Mouse (Mus musculus): Measurements from ENCODE around the gene Myo3b.

Gene Myo3b

DNA sequence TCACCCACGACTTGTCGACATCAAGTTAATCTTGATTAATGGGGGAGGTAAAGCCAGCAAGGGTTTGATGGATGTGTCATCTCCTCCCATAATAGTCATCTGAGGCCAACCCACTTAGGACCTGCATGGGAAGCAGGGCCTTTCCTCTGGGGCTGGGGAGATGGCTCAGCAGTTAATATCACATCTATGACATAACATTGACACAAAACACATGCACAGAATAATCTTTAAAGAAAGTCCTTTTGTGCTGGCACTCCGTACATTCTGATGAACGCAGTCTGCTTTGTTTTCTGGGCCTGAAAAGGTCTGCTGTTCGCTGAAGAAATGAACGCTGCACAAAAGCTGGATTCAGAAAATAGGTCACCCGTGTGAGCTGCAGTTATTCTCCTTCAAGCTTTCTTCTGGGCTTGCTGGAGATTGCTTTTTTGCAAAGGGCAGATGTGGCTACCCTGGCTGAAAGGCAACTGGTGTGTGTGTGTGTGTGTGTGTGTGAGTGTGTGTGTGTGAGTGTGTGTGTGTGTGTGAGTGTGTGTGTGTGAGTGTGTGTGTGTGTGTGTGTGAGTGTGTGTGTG lies 26.9 kb downstream of the Myo3b start:
- DNase-seq (ENCODE audit: low spot score in 2 of 2), result no peak

DNA sequence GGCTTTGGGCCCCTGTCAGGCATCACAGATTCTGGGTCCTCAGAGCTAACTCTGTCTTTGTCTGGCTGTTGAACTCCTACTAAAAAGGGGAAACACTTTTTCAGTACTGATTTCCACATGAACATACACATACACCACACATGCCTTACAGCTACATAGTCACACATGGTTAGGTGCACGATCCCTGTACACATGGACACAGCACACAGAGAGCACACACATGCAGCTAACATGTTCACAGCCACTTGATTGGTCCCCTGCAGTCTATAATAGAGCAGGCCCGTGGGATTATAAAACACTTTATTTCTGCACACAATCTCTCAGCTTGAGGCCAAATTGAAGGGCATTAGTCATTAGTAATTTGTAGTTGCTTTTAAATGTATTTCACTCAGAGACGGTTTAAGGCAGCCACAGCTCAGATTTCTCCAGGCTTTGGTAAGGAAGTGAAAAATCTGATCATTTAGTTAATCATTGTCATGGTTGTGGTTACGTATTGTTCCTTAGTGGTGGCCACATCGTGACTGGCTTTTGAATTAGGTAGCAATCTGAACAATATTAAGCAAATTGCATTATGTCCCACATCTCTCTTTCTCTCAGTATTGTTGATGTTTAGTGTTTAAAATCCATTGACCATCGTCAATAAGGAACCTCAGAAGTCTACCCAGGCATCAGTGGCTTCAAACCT lies 27.6 kb downstream of the Myo3b start:
- no peak for DNase-seq (ENCODE audit: low spot score in 2 of 2)

DNA sequence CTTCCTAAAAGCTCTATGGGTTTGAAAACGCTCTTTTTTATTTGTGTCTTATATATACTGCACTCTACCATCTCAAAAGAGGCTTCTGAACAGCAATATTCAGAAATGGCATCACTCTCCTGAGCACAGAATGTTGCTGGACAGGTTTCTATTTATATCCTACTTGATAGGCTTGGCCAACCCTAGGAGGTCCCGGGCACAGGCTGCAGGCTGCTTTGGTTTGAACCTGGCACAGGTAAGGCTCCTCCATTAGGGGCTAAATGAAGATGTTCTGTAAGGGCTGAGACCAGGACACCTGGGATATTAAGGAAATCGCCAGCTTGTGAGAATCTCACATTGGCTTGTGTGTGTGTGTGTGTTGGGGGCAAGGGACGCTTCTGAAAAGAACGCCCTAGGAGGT lies 30.9 kb downstream of the Myo3b start:
- DNase-seq (ENCODE audit: low spot score in 2 of 2), result no peak

DNA sequence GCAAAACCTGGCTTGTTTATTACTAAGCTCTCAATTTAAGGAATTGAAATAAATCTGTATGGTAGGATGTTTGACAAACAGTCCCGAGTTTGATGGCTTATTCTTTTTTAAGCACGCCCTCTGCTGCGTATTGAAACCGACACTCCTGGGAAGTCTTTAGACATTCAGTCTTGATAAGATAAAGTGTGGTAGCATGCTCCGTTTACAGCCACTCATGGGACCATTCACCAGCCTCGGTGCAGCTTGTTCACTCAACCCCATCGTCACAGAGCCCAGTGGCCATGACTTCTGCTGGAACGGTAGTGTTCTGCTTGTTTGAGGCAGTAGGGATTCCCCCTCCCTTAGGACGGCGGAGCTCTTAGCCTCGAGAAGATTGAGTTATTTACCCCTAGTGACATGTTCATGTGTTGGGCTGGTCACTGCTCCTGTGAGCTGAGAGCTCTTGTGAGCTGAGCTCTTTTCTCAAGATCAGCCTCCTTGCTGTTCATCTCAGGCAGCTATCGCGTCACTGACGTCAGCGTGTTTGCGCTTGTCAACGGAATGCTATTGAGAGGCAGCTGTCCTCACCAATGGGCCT lies 44.6 kb downstream of the Myo3b start:
- no peak for DNase-seq (ENCODE audit: low spot score in 2 of 2)

DNA sequence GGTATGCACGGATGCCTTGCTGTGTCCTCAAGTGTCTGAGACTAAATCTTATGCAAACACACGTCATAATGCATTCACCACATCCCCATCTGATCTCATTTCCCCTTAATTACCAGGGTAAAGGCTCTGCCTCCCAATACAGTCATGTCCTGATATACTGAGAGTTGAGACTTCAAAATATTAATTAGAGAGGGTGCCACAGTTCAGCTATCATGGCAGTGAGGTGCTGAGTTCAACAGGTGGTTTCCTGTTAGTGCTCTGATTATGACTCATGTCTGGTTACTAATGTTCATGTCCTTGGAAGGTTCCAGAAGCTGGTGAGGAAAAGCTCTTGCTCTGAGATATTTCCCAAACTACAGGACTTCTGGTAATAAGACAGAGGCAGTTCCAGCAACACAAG lies 52.3 kb downstream of the Myo3b start:
- no peak for DNase-seq (ENCODE audit: low spot score in 2 of 2)

DNA sequence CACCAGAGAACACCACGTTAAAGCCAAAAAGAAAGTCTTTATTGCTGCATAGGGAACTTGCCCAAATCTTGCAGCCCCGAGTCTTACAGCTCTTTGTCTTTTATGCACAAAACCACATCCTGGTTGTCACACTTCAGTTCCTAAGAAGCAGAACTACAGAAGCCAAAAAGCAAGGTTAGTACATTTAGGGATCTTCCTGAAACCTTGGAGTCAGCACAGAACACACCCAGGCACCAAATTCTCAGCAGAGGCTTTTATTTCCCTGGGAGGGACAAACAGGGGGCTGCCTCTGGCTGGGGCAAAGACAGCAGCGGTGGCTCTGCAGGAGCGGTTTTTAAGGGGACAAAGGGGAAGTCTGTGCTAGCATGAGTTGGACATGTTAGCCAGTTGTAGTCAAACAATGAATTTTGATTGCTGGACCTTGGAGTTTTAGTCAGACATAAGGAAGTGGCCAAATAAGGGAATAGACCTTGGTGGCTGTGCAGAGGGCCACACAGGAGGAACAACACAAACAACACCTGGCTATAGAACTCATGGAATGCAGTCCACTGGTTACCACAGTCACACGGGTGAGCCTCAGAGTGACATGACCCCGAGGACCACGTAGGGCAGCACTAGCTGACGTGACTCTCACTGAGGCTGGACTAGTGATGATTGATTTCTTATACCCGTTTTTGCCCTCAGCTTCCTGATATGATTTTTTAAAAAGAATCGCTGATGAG lies 53.0 kb downstream of the Myo3b start:
- DNase-seq (ENCODE audit: low spot score in 2 of 2), result no peak

DNA sequence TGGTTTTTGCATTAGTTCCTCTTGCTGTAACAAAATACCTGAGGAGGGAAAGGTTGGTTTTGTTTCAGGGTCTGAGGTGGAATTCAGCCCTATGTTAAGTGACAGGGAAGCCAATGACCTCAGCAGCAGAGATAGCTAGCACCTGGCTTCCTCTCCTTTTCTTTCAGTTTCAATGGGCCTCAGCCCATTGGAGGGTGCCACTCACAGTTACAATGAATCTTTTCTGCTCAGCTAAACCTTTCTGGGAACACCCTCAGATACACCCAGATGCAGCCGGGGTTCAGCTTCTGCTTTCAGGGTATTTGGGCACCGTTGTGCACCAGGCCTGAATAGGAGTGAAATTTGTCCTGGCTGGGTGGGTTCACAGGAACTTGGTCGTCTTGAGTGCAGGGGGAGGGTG lies 53.7 kb downstream of the Myo3b start:
- no peak for DNase-seq (ENCODE audit: low spot score in 2 of 2)

DNA sequence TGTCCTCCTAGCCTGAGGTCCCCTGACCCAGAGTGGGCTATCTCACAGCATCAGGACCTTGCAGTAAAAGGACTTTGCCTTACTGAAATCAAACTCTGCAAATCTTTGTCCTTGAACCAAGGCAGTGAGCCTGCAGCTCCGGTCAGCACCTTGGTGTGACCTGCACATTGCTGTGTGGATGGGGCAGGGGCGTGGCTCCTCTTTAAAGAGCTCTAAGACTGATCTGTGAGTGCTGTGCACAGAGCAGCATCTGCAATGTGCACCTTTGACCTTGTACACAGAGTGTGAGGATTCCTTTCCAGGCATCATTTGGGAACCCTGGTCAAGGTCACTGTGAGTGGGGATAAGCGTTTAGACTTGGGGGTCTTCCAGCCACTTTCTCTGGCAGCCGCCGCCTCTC lies 55.5 kb downstream of the Myo3b start:
- DNase-seq (ENCODE audit: low spot score in 2 of 2), result no peak

DNA sequence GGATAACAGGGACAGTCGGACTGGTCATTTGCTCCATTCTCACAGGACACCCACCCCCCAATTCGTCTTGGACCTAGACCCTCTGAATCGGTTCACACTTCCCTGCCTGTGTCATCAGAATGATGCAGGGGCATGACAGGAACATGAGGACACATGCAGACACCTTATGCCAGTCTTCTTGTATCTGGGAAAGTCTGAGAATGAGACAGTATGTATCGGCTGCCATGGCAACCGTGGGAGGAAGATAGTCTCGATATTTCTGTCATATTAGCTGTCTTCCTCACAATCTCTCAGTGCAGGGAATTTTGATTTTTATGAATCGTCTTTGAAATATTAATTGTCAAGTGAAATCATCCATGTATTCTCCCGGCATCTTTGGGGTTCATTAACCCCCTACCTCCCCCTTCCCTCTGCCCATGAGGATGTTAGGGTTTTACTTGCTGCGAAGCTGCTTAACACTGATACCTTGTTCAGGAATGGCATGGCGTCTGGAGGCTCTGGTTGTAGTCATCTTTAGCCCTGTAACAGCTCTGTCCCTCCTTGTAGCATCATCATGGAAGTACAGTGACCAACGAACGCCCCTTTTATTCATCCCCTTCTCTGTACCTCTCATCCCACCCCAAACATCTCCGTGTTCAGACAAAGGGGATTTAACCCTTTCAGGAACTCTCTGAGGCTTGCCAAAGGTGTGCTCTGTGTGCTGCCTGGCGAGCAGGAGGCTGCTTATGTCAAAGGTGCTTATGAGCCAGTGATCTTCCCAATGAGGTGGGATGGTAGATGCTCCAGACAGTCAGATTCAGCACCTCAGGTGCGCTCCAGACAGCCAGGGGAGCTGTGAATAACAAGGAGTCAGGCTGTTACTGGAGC lies 58.5 kb downstream of the Myo3b start:
- DNase-seq (ENCODE audit: low spot score in 2 of 2), result peak; percentile 45 to 61

DNA sequence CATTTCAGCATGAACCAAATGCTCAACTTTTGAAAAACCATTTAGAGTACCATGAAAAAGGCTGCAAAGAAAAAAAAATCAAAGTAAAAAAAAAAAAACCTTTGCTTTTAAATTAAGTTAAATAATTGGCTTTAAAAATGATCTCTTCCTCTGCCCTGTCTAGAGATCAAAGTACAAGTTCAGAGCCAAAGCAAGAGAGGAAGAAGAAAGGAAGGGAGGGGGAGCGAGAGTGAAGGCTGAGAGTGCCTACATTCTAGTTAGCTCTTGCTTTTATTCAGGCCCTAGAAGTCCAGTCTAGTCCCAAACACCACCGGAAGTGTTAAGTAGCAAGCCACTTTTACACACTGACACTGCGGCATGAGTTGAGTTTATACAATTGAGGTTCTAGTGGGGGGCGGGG lies 60.5 kb downstream of the Myo3b start:
- DNase-seq (ENCODE audit: low spot score in 2 of 2), result no peak

DNA sequence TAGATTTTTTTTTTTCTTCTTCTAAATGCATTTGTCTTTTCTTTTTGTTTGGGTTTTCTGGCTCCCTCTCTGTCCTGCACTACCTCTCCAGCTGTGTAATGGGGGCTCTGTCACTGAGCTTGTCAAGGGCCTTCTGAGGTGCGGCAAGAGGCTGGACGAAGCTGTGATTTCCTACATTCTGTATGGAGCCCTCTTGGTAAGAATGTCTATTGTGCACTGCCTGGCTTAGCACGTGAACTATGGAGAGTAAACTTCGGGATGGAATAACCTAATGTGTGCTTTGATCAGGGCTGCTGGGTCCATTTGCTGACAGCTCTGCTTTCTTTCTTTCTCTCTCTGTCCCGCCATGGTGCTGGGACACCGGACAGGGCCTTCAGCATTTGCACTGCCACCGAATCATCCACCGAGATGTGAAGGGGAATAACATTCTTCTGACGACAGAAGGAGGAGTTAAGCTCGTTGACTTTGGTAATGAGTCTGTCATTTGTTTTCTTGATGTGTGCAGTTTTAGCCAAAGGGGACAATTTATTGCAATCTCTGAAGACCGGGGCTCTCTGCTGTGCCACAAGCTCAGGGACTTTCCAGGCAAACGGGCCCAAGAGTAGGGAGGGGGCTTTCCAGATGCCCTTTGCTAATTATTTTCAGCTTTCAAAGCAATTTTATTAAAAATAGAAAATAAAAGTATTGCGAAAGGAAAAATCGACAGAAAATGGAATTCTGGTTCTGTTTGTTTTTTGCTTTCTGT lies 66.5 kb downstream of the Myo3b start:
- no peak for DNase-seq (ENCODE audit: low spot score in 2 of 2)

DNA sequence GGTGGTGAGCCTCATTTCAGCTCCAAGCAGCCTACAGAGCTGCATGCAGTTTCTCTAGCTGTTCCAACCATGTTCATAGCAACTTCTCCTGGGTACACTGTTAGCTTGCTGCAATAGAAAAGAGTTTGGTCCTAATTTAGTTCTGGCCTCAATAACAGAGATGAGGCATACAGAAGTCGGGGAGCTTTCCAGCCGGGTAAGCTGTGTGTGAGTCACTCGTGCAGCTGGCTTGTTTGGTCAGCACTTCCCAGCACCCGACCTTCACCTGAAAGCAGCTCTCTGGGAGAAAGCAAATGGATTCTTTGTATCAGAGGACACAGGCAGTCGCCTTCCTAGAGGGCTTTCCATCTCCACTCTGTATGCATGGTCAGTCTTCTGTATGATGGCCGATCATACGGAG lies 70.1 kb downstream of the Myo3b start:
- no peak for DNase-seq (ENCODE audit: low spot score in 2 of 2)

DNA sequence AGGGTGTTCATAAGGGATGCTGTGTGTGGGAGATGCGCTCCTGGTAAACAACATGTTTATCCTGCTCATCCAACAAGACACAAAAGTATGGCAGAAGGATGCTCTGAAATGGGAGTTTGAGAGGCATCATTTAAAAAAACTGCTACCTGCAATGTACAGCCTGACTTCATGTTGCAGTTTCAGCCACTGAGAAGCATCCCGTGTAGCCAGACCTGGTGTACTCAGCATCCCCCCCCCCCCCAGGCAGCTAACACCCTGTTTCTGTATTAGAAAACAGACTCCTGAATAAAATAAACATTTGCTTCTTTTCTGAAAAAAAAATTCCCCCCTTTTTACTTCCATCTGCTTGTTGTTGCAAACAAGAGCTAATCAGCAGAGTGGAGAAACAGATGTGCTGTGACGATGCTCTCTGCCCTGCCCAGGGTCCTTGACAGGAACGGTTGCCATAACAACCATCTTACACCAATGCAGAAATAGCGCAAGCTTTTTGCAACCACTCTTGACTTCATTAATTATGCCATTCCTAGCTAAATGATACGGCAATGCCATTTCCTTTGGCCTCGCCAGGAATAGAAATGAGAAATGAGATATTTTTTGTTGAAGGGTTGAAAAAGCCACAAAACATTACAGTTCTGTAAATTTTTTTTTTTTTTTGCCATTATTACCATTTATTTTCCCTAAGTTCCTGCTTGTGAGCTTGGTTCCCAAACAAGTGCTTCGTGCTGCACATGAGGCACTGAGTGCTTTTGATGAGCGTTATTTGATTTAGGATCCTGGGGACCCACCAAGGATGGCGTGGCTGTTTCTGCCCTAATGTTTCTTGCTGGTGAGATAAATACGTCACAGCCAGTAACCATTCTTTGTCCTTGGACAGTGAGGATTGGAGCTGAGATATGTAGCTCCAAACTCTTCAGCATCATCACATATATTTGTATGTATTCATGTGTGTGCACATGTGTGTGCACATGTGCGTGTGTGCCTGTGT lies 75.2 kb downstream of the Myo3b start:
- no peak for DNase-seq (ENCODE audit: low spot score in 2 of 2)

DNA sequence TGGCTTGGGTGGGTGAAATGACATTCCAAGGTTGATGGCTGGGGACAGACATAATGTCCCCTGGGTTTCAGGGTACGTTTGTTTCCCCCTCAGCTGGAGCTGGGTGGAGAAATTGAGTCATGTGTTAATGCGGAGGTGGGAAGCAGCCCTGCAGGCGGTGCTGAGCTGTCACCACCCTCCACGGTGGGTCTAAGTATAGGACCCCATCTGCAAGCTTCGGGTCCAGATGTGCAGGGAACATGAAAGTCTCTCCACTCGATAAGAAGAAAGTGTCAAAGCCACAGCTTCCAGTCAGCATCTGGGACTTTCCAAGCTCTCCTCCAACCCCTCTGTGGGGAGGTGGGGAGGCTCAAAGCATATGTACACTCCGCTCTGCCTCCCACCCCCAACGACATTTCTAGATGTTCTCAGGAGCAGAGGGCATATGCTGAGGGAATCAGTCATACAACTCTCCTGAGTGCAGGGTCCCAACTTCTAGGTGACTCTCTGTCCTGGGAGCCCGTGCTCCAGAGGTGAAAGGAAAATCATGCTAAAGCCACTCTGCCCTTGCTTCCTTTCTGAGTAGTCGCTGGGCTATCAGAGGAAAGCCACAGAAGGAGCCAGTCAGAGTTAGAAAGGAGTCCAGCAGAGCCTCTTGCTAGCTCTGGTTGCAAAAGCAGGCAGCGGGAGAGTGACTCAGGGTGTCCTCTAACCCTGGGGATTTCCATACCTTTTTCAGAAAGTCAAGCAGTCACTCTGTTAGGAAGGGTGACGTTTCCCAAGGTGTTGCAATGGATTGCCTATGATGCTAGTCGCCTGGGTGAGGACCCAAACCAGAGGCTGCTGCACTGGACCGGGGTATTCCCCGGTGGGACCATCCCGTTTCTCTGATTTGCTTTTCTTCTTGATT lies 79.7 kb downstream of the Myo3b start:
- DNase-seq (ENCODE audit: low spot score in 2 of 2), result no peak

DNA sequence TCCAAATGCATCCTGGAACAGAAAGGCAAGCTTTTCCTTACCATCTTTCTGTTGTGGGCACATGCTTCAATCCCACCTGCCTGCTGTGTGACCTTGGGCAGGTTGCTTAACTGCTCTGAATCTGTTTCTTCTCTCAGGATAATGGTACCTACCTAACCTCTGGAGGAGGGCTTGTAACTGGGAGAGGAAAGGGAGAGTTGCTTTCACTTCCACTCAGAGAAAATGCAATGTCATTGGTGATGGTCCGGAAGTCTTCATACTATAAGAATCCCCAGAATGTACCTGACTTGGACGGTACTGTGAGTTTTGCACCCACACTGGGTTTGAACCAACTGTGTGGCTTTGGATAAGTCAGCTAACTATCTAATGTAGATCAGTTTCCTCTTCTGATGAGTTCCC lies 80.3 kb downstream of the Myo3b start:
- DNase-seq (ENCODE audit: low spot score in 2 of 2), result no peak

DNA sequence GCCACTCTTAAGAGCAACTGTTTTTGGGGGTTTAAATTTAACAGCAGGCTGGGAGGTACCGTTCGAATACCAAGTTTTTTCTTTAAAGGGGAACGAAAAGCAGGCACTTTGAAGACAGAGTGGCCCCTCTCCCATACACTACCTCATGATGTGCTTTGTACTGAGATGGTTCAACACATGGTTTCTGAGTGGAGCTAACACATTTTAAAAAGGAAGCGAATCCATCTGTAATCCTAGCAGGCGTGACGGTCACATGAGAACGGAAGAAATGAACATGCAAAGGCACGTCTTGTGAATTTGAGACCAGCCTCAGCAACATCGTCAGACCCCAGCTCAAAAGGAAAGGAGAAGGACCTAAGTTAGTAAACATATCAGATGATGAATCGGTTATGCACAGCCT lies 87.4 kb downstream of the Myo3b start:
- DNase-seq (ENCODE audit: low spot score in 2 of 2), result no peak

DNA sequence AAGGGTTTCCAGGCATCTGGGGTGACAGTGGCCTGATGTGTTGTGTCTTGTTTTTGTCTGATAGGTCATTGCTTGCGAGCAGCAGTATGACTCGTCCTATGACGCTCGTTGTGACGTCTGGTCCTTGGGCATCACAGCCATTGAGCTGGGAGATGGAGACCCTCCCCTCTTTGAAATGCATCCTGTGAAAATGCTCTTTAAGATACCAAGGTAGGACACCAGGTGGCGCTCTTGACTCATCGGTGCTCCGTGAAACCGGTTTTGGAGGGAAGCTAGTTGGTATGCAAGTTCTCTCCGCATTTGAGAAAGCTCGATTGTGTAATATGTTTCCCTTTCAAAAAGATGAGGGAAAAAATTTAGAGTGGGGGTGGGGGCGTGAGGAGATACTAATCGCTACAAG lies 87.9 kb downstream of the Myo3b start:
- DNase-seq (ENCODE audit: low spot score in 2 of 2), result peak; percentile 86 to 91

DNA sequence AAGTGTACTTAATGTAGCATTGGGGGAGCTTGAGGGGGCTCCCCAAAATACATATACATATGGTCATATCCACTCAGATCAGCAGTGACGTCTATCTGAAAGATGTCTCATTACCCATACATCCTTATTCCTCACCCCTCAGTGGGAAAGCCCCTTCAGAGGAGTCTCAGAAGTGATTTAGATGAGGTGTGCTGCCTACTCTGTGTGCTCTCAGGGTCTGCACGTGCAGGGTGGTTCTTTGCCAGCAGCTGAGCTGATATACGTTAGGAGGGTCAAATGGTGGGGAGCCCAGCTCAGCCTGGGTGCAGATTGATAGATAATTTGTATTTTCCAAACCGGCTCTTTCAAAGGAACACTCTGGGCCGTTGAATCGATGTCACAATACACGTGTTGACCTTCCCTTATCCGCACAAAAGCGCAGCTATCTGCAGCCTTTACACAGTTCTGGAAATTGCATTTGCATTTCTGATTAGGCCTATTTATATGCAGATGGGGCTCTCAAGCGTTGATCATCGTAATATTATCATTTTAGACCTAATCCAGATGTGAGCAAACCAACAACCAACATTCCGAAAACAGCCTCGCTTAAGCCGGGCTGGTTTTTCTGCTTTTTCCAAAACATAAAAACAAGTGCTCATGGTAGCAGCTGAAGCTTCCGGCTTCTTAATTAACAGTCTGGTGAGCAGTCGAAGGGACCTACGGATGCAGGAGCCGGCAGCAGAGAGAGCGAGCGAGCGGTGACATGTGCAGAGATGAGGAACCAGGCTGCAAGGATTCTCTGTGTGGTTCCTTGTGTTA lies 88.6 kb downstream of the Myo3b start:
- peak; percentile 42 to 48 for DNase-seq (ENCODE audit: low spot score in 2 of 2)

Data from frontal cortex, postnatal 36 days (tissue).